Mouse (Mus musculus): ENCODE results near the gene Iqgap3. TPM values are rescaled to one million over a fixed set of nuclear protein-coding genes. Genes with fewer than 3 reads are reported as not detected.

The Iqgap3 gene
- polyA plus RNA-seq, 1 experiment from 2014 or later, result 2.4 TPM

DNA sequence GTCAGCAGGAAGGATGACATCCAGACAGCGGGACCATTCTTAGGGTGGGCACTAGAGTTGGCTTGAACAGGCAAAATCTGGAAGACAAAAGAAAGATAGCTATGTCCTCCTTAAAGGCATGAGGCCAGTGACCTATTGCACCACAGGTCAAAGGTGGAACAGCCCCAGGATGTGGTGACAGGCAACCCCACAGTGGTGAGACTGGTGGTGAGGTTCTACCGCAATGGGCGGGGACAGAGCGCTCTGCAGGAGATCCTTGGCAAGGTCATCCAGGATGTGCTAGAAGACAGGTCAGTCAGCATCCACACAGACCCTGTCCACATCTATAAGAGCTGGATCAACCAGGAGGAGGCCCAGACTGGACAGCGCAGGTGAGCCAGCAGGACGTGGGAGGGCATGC, 27.4 kb downstream of the Iqgap3 start:
- Histone ChIP-seq H3K9ac (no peak overlapping the region), H3K27ac (no peak overlapping the region), H3K4me3 (replicated peaks; ENCODE audit: low read length) (no peak overlapping the region), H3K36me3 (replicated peaks; ENCODE audit: control insufficient read depth, insufficient read depth) (no peaks in the 10 kb centered on the region), H3K9me3 (ENCODE audit: control insufficient read depth, low read length) (no peaks in the 10 kb centered on the region), H3K4me2 (replicated peaks) (no peak overlapping the region), H3K27me3 (ENCODE audit: control insufficient read depth, insufficient read depth, low read length) (no peaks in the 10 kb centered on the region), H3K4me1 (replicated peaks; ENCODE audit: control insufficient read depth, insufficient read depth, low read length) (no peaks in the 10 kb centered on the region)
- ATAC-seq (ENCODE audit: low FRiP score) (no peak), DNase-seq (ENCODE audit: low spot score) (no peak)
- WGBS, result 98% methylated on average over 6 of the region's 6 CpGs

DNA sequence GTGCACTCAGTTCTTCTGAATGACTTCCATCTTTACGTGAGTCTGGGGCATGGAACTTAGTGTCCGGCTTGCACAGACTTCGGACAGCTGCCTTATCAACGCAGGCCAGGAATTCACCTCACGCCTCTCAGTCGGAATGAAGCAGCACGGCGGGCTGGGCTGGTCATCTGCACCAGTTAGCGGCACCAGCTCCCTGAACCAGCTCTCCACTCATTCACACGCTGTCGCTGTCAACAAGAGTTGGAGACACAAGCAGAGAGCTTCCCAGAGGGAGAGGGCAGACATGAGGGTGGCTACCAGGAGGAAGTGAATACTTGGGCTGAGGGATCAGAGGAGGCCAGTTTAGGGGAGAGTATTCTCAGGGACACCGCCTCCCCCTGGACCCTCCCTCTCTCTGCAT, 32.6 kb downstream of the Iqgap3 start:
- Histone ChIP-seq H3K27me3 (ENCODE audit: control insufficient read depth, insufficient read depth, low read length) (no peaks in the 10 kb centered on the region), H3K9me3 (ENCODE audit: control insufficient read depth, low read length) (no peaks in the 10 kb centered on the region), H3K4me3 (replicated peaks; ENCODE audit: low read length) (no peak overlapping the region), H3K9ac (no peak overlapping the region), H3K4me1 (replicated peaks; ENCODE audit: control insufficient read depth, insufficient read depth, low read length) (no peaks in the 10 kb centered on the region), H3K27ac (no peak overlapping the region), H3K4me2 (replicated peaks) (no peak overlapping the region), H3K36me3 (replicated peaks; ENCODE audit: control insufficient read depth, insufficient read depth) (no peaks in the 10 kb centered on the region)
- ATAC-seq (ENCODE audit: low FRiP score), result no peak
- 95% methylated on average over 12 of the region's 12 CpGs for WGBS
- no peak for DNase-seq (ENCODE audit: low spot score)

DNA sequence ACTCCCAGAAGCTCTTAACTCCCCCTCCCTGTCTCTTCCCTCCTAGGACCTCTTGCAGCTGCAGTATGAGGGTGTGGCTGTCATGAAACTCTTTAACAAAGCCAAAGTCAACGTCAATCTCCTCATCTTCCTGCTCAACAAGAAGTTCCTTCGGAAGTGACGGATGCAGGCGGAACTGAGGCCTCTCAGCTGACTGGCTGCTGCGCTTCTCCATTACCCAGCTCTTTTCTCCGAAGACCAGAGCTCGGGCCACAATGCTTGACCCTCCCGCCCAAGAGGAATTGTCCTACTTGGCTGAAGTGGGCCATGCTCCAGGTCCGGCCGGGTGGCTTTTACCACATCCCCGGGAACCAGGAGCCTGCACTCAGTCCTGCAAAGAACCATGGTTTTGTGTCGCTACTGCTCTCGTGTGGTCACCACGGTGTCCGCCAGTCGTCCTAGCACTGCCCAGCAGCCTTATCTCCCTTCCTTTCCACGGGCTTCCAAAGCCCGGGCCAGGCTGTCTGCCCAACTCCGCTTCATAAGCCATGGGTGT, 38.4 kb downstream of the Iqgap3 start:
- 91% methylated on average over 19 of the region's 19 CpGs for WGBS
- ATAC-seq (ENCODE audit: low FRiP score), result no peak

DNA sequence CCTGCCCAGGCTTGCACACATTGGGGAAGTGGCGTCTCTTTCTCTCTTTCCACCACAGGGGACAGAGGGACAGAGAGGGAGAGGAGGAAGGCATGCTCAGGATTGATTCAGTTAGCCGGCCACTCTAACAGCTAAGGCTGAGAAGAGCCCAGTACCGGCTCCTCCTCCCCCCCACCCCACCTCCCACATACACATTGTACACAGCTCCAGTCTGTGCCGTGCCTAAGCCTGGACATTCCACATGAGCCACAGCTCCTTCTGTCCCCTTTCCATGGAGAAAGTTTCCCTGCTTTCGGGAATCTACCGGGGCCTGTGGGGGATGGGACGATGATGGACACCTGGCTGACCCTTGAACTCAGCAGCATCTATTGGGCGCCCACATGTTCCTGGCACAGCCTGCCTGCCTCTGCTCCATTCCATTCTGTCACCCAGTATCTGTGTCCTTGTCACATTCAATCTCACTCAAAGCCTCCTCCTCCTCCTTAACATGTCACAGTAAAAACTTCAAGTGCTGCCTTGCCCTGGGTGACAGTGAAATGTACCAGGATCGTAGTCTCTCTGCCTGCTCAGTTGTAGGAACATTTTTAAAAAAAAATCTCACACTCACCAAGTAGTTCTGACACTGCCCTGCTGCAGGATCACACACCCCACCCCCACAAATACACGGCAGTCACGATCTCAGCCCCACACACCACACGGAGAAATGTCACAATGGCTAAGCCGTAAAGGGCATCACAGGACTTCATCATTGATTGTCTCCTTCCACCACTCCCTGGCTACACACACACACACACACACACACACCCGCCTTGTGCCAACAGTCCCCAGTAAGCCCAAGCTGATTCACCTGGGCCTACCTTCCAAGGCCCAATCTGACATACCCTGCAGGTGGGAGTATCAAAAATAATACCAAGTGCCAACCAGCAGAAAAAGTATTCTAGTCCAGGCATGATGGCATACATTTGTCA, 39.7 kb downstream of the Iqgap3 start:
- ATAC-seq (ENCODE audit: low FRiP score), result no peak
- Histone ChIP-seq H3K27me3 (ENCODE audit: control insufficient read depth, insufficient read depth, low read length) (no peaks in the 10 kb centered on the region), H3K9me3 (ENCODE audit: control insufficient read depth, low read length) (no peaks in the 10 kb centered on the region), H3K9ac (no peak overlapping the region), H3K4me3 (replicated peaks; ENCODE audit: low read length) (no peak overlapping the region), H3K4me2 (replicated peaks) (no peak overlapping the region), H3K36me3 (replicated peaks; ENCODE audit: control insufficient read depth, insufficient read depth) (no peaks in the 10 kb centered on the region), H3K27ac (no peak overlapping the region), H3K4me1 (replicated peaks; ENCODE audit: control insufficient read depth, insufficient read depth, low read length) (no peaks in the 10 kb centered on the region)
- WGBS, result 81% methylated on average over 14 of the region's 14 CpGs
- no peak for DNase-seq (ENCODE audit: low spot score)

More for the DNA sequence above, 38.4 kb downstream of the Iqgap3 start:
- Histone ChIP-seq H3K9me3 (ENCODE audit: control insufficient read depth, low read length) (no peaks in the 10 kb centered on the region), H3K9ac (no peak overlapping the region), H3K4me3 (replicated peaks; ENCODE audit: low read length) (no peak overlapping the region), H3K4me1 (replicated peaks; ENCODE audit: control insufficient read depth, insufficient read depth, low read length) (no peaks in the 10 kb centered on the region), H3K36me3 (replicated peaks; ENCODE audit: control insufficient read depth, insufficient read depth) (no peaks in the 10 kb centered on the region), H3K27ac (no peak overlapping the region), H3K4me2 (replicated peaks) (no peak overlapping the region), H3K27me3 (ENCODE audit: control insufficient read depth, insufficient read depth, low read length) (no peaks in the 10 kb centered on the region)
- DNase-seq (ENCODE audit: low spot score), result no peak

GRCm38 (mm10) chr3:88125195-88125594, 43.4 kb downstream of the Iqgap3 start:
- H3K4me1 ChIP-seq (replicated peaks; ENCODE audit: control insufficient read depth, insufficient read depth, low read length), result no peaks in the 10 kb centered on the region
- H3K9ac ChIP-seq, result no peak overlapping the region
- H3K4me3 ChIP-seq (replicated peaks; ENCODE audit: low read length), result no peak overlapping the region
- no peak for ATAC-seq (ENCODE audit: low FRiP score)
- no peak for DNase-seq (ENCODE audit: low spot score)
- H3K9me3 ChIP-seq (ENCODE audit: control insufficient read depth, low read length), result no peaks in the 10 kb centered on the region
- H3K27me3 ChIP-seq (ENCODE audit: control insufficient read depth, insufficient read depth, low read length), result no peaks in the 10 kb centered on the region
- WGBS, result 76% methylated on average over 4 of the region's 4 CpGs
- no peaks in the 10 kb centered on the region for H3K36me3 ChIP-seq (replicated peaks; ENCODE audit: control insufficient read depth, insufficient read depth)
- H3K27ac ChIP-seq, result no peak overlapping the region
- no peak overlapping the region for H3K4me2 ChIP-seq (replicated peaks)

DNA sequence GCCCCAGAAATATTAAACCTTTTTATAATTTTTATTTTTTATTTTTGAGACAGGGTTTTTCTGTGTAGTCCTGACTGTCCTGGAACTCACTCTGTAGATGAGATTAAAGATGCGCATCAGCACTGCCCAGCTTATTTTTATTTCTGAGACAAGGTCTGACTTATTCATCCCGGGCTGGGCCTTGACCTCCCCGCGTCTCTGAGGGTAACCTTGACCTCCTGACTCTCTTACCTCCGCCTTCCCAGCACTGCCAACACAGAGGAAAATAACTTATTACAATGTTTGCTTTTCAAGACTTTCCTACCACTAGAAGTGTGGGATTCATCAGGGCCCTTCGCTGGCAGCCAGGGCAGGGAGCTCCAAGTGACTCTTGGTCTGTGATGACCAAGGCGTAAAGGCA, 44.4 kb downstream of the Iqgap3 start:
- Histone ChIP-seq H3K9ac (no peak overlapping the region), H3K9me3 (ENCODE audit: control insufficient read depth, low read length) (no peaks in the 10 kb centered on the region), H3K4me3 (replicated peaks; ENCODE audit: low read length) (no peak overlapping the region), H3K27ac (no peak overlapping the region), H3K36me3 (replicated peaks; ENCODE audit: control insufficient read depth, insufficient read depth) (no peaks in the 10 kb centered on the region), H3K27me3 (ENCODE audit: control insufficient read depth, insufficient read depth, low read length) (no peaks in the 10 kb centered on the region), H3K4me1 (replicated peaks; ENCODE audit: control insufficient read depth, insufficient read depth, low read length) (no peaks in the 10 kb centered on the region), H3K4me2 (replicated peaks) (no peak overlapping the region)
- ATAC-seq (ENCODE audit: low FRiP score), result no peak
- 85% methylated on average over 7 of the region's 7 CpGs for WGBS
- DNase-seq (ENCODE audit: low spot score), result no peak

DNA sequence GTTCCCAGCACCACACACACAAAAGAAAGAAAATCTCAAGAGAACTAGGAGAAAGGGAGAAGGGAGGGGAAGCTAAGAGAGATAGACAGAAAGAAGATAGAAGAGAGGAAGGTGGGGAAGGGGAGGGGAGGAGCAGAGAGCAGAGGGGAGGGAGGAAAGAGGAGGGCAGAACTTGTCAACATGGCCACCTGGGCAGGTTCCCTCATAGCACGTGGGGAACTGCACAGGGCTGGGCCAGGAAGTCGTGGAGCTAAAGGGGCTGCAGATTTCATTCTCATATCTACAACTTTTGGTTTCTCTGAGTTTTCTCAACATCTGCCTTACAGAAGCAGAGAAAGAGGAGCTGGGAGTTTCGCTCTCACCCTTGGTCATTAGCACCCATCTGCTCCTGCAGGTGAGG, 45.9 kb downstream of the Iqgap3 start:
- Histone ChIP-seq H3K36me3 (replicated peaks; ENCODE audit: control insufficient read depth, insufficient read depth) (no peaks in the 10 kb centered on the region), H3K9me3 (ENCODE audit: control insufficient read depth, low read length) (no peaks in the 10 kb centered on the region)

DNA sequence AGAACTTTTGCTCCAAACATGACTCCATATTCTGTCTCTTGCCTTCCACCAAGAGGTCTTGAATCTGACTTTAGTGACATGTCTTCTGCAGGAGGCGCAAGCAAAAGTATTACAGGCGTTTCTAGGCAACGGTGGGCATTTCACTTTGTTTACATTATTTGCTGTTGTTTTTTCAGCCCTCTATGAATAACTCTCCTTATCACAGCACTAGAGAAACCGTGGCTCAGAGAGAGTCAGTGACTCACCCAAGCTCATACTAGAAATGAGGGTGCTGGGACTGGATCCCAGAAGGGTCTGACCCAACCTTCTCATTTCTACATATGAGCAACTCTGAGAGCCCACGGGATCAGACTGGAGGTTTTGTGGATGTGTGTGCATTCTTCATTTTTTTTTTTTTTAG, 46.3 kb downstream of the Iqgap3 start:
- ATAC-seq (ENCODE audit: low FRiP score) (no peak), DNase-seq (ENCODE audit: low spot score) (no peak)
- WGBS, result 83% methylated on average over 5 of the region's 5 CpGs

More for the DNA sequence above, 45.9 kb downstream of the Iqgap3 start:
- DNase-seq (ENCODE audit: low spot score) (no peak), ATAC-seq (ENCODE audit: low FRiP score) (no peak)
- WGBS, result 79% methylated on average over 3 of the region's 3 CpGs
- H3K4me3 ChIP-seq (replicated peaks; ENCODE audit: low read length), result no peak overlapping the region
- H3K4me1 ChIP-seq (replicated peaks; ENCODE audit: control insufficient read depth, insufficient read depth, low read length), result no peaks in the 10 kb centered on the region
- no peak overlapping the region for H3K4me2 ChIP-seq (replicated peaks)
- H3K27ac ChIP-seq, result no peak overlapping the region
- H3K9ac ChIP-seq, result no peak overlapping the region
- H3K27me3 ChIP-seq (ENCODE audit: control insufficient read depth, insufficient read depth, low read length), result no peaks in the 10 kb centered on the region

DNA sequence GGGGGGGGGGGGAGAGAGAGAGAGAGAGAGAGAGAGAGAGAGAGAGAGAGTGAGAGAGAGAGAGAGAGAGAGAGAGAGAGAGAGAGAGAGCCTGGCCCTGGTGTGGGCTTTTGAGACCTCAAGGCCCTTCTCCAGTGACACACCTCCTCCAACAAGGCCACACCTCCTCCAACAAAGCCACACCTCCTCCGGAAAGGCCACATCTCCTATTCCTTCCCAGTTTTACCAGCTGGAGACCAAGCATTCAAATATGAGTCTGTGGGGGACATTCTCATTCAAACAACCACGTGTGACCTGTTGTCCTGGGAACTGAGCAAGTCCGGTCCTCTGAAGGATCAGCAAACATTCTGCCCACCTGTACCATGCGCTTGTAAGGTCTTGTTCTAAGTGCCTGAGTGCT, 47.2 kb downstream of the Iqgap3 start:
- no peak for DNase-seq (ENCODE audit: low spot score)
- no peaks in the 10 kb centered on the region for H3K27me3 ChIP-seq (ENCODE audit: control insufficient read depth, insufficient read depth, low read length)

More for the DNA sequence above, 46.3 kb downstream of the Iqgap3 start:
- Histone ChIP-seq H3K9ac (no peak overlapping the region), H3K9me3 (ENCODE audit: control insufficient read depth, low read length) (no peaks in the 10 kb centered on the region), H3K4me3 (replicated peaks; ENCODE audit: low read length) (no peak overlapping the region), H3K27ac (no peak overlapping the region), H3K4me2 (replicated peaks) (no peak overlapping the region), H3K36me3 (replicated peaks; ENCODE audit: control insufficient read depth, insufficient read depth) (no peaks in the 10 kb centered on the region), H3K4me1 (replicated peaks; ENCODE audit: control insufficient read depth, insufficient read depth, low read length) (no peaks in the 10 kb centered on the region), H3K27me3 (ENCODE audit: control insufficient read depth, insufficient read depth, low read length) (no peaks in the 10 kb centered on the region)

More for the DNA sequence above, 47.2 kb downstream of the Iqgap3 start:
- no peaks in the 10 kb centered on the region for H3K4me1 ChIP-seq (replicated peaks; ENCODE audit: control insufficient read depth, insufficient read depth, low read length)
- H3K4me3 ChIP-seq (replicated peaks; ENCODE audit: low read length), result no peak overlapping the region
- no peak for ATAC-seq (ENCODE audit: low FRiP score)
- H3K9me3 ChIP-seq (ENCODE audit: control insufficient read depth, low read length), result no peaks in the 10 kb centered on the region
- H3K27ac ChIP-seq, result no peak overlapping the region
- 52% methylated on average over 4 of the region's 4 CpGs for WGBS
- no peaks in the 10 kb centered on the region for H3K36me3 ChIP-seq (replicated peaks; ENCODE audit: control insufficient read depth, insufficient read depth)
- no peak overlapping the region for H3K4me2 ChIP-seq (replicated peaks)
- H3K9ac ChIP-seq, result no peak overlapping the region

All from hindbrain, embryonic 14.5 days (tissue).